Mouse (Mus musculus) CH12.LX (cell line): ENCODE measurements around the gene Flt3l. TPM values are rescaled to one million over a fixed set of nuclear protein-coding genes. Genes with fewer than 3 reads are reported as not detected.

Experiments used
- DNase-seq: peaks from one replicate; pipeline ENCODE4 v3.0.0-alpha.2; 2013; ENCODE audit errors: extremely low read depth
- H3K27ac ChIP-seq: 2 replicates; pipeline ENCODE4 v1.5.1; 2012; ENCODE audit warnings: low read depth, mild to moderate bottlenecking, control low read depth, moderate library complexity; ENCODE audit not compliant: insufficient read depth
- H3K27me3 ChIP-seq: replicated peaks from 2 replicates; pipeline ENCODE3; 2012; ENCODE audit warnings: inconsistent platforms
- H3K36me3 ChIP-seq, 2 experiments: replicated peaks in 1 of 2; 2 replicates each; pipeline versions ENCODE3 to v1.6.1; 2012; ENCODE audit warnings: inconsistent platforms in 1 of 2, low read length in 1 of 2, mild to moderate bottlenecking in 1 of 2, mixed read lengths in 1 of 2, moderate library complexity in 1 of 2; ENCODE audit not compliant: control insufficient read depth in 1 of 2, insufficient read depth in 1 of 2
- H3K4me1 ChIP-seq, 2 experiments: 2 replicates each; pipeline ENCODE4 v1.6.1; 2012; ENCODE audit warnings: inconsistent platforms in 1 of 2, moderate library complexity in 1 of 2; ENCODE audit not compliant: insufficient read depth in 2 of 2, control insufficient read depth in 1 of 2
- H3K4me2 ChIP-seq: 2 replicates; pipeline ENCODE4 v1.6.1; 2012; ENCODE audit warnings: low read depth, mild to moderate bottlenecking, control low read depth; ENCODE audit not compliant: poor library complexity, insufficient read depth, severe bottlenecking
- H3K4me3 ChIP-seq, 3 experiments: fragments of 150-350 bp in 1 of 3; sonication (generic) in 1 of 3; replicated peaks in 1 of 3; 2 replicates each; pipeline versions ENCODE3 to v1.5.1; 2011 to 2012; ENCODE audit warnings: low read depth in 2 of 3, low read length in 2 of 3, mild to moderate bottlenecking in 2 of 3, moderate library complexity in 2 of 3, control low read depth in 1 of 3, improper control_type of control experiment in 1 of 3, inconsistent platforms in 1 of 3, mixed read lengths in 1 of 3; ENCODE audit not compliant: poor library complexity in 1 of 3
- H3K79me2 ChIP-seq: replicated peaks from 2 replicates; pipeline ENCODE4 v1.6.1; 2012; ENCODE audit warnings: mild to moderate bottlenecking, moderate library complexity; ENCODE audit not compliant: control insufficient read depth, poor library complexity, insufficient read depth, severe bottlenecking; ENCODE audit errors: extremely low read depth
- H3K9ac ChIP-seq: 2 replicates; pipeline ENCODE4 v1.6.1; 2012; ENCODE audit warnings: low read depth, mild to moderate bottlenecking, control low read depth, moderate library complexity; ENCODE audit not compliant: insufficient read depth
- H3K9me3 ChIP-seq: replicated peaks from 2 replicates; pipeline ENCODE3; 2012; ENCODE audit warnings: low read length, inconsistent platforms, mixed read lengths
- BHLHE40 ChIP-seq: IDR thresholded peaks from 2 replicates; pipeline ENCODE4 v1.6.1; 2011; ENCODE audit warnings: mild to moderate bottlenecking, low read depth, low read length, improper control_type of control experiment
- CHD1 ChIP-seq: IDR thresholded peaks from 2 replicates; pipeline ENCODE4 v1.6.1; 2012; ENCODE audit warnings: low read depth, low read length, improper control_type of control experiment, inconsistent platforms
- CHD2 ChIP-seq: IDR thresholded peaks from 2 replicates; pipeline ENCODE4 v1.6.1; 2011; ENCODE audit warnings: low read length, improper control_type of control experiment
- CTCF ChIP-seq, 2 experiments: IDR thresholded peaks in 1 of 2; conservative IDR thresholded peaks in 1 of 2; 2 replicates each; pipeline ENCODE4 v1.5.1; 2011 to 2012; ENCODE audit warnings: low read depth in 2 of 2, low read length in 2 of 2, improper control_type of control experiment in 1 of 2, inconsistent platforms in 1 of 2, mild to moderate bottlenecking in 1 of 2, moderate library complexity in 1 of 2
- E2F4 ChIP-seq: IDR thresholded peaks from 2 replicates; pipeline ENCODE4 v1.6.1; 2011; ENCODE audit warnings: low read depth, low read length, improper control_type of control experiment; ENCODE audit not compliant: insufficient replicate concordance
- ELF1 ChIP-seq: IDR thresholded peaks from 2 replicates; pipeline ENCODE4 v1.6.1; 2014; ENCODE audit warnings: low read depth, mild to moderate bottlenecking, inconsistent platforms, low read length, improper control_type of control experiment
- EP300 ChIP-seq: IDR thresholded peaks from 2 replicates; pipeline ENCODE4 v1.6.1; 2011; ENCODE audit warnings: low read length, improper control_type of control experiment
- ETS1 ChIP-seq: conservative IDR thresholded peaks from 2 replicates; pipeline ENCODE4 v1.6.1; 2012; ENCODE audit warnings: low read depth, mild to moderate bottlenecking, inconsistent platforms, low read length, improper control_type of control experiment, moderate library complexity
- GABPA ChIP-seq: IDR thresholded peaks from 2 replicates; pipeline ENCODE4 v1.6.1; 2012; ENCODE audit warnings: low read depth, low read length, improper control_type of control experiment, inconsistent platforms; ENCODE audit not compliant: insufficient replicate concordance
- HCFC1 ChIP-seq: IDR thresholded peaks from 2 replicates; pipeline ENCODE4 v1.6.1; 2012; ENCODE audit warnings: low read depth, mild to moderate bottlenecking, inconsistent platforms, low read length, improper control_type of control experiment
- IRF4 ChIP-seq: IDR thresholded peaks from 2 replicates; pipeline ENCODE4 v1.6.1; 2014; ENCODE audit warnings: low read depth, mild to moderate bottlenecking, inconsistent platforms, low read length, improper control_type of control experiment
- JUN ChIP-seq: IDR thresholded peaks from 2 replicates; pipeline ENCODE4 v1.6.1; 2011; ENCODE audit warnings: low read depth, mild to moderate bottlenecking, low read length, improper control_type of control experiment, moderate library complexity; ENCODE audit not compliant: insufficient read depth
- JUND ChIP-seq: conservative IDR thresholded peaks from 2 replicates; pipeline ENCODE4 v1.6.1; 2011; ENCODE audit warnings: low read depth, low read length, improper control_type of control experiment
- KAT2A ChIP-seq: IDR thresholded peaks from 2 replicates; pipeline ENCODE4 v1.6.1; 2012; ENCODE audit warnings: low read length, improper control_type of control experiment, inconsistent platforms; ENCODE audit not compliant: insufficient replicate concordance
- MAFK ChIP-seq: IDR thresholded peaks from 2 replicates; pipeline ENCODE4 v1.6.1; 2011; ENCODE audit warnings: low read length, improper control_type of control experiment; ENCODE audit not compliant: insufficient replicate concordance
- MAX ChIP-seq: IDR thresholded peaks from 2 replicates; pipeline ENCODE4 v1.6.1; 2011; ENCODE audit warnings: low read length, improper control_type of control experiment
- MAZ ChIP-seq: IDR thresholded peaks from 2 replicates; pipeline ENCODE4 v1.6.1; 2012; ENCODE audit warnings: low read depth, mild to moderate bottlenecking, inconsistent platforms, low read length, improper control_type of control experiment, moderate library complexity
- MEF2A ChIP-seq: IDR thresholded peaks from 2 replicates; pipeline ENCODE4 v1.6.1; 2014; ENCODE audit warnings: low read depth, mild to moderate bottlenecking, inconsistent platforms, low read length, improper control_type of control experiment, borderline replicate concordance
- MXI1 ChIP-seq: IDR thresholded peaks from 2 replicates; pipeline ENCODE4 v1.6.1; 2011; ENCODE audit warnings: mild to moderate bottlenecking, low read depth, low read length, improper control_type of control experiment
- MYC ChIP-seq: IDR thresholded peaks from 2 replicates; pipeline ENCODE4 v1.6.1; 2011; ENCODE audit warnings: low read depth, mild to moderate bottlenecking, improper control_type of control experiment, low read length
- NELFE ChIP-seq: IDR thresholded peaks from 2 replicates; pipeline ENCODE4 v1.6.1; 2011; ENCODE audit warnings: low read depth, low read length, improper control_type of control experiment
- NRF1 ChIP-seq: IDR thresholded peaks from 2 replicates; pipeline ENCODE4 v1.6.1; 2014; ENCODE audit warnings: low read depth, mild to moderate bottlenecking, inconsistent platforms, low read length, improper control_type of control experiment, moderate library complexity
- PAX5 ChIP-seq: IDR thresholded peaks from 2 replicates; pipeline ENCODE4 v1.6.1; 2012; ENCODE audit warnings: low read length, inconsistent platforms, mixed read lengths
- POLR2A ChIP-seq: IDR thresholded peaks from 2 replicates; pipeline ENCODE4 v1.6.1; 2011; ENCODE audit warnings: low read depth, mild to moderate bottlenecking, improper control_type of control experiment, low read length
- POLR2AphosphoS2 ChIP-seq: IDR thresholded peaks from 2 replicates; pipeline ENCODE4 v1.6.1; 2011; ENCODE audit warnings: low read depth, low read length, improper control_type of control experiment
- RAD21 ChIP-seq: IDR thresholded peaks from 2 replicates; pipeline ENCODE4 v1.6.1; 2011; ENCODE audit warnings: low read depth, mild to moderate bottlenecking, low read length, improper control_type of control experiment, moderate library complexity
- RCOR1 ChIP-seq: conservative IDR thresholded peaks from 2 replicates; pipeline ENCODE4 v1.6.1; 2012; ENCODE audit warnings: low read depth, mild to moderate bottlenecking, inconsistent platforms, low read length, improper control_type of control experiment
- SIN3A ChIP-seq: IDR thresholded peaks from 2 replicates; pipeline ENCODE4 v1.6.1; 2012; ENCODE audit warnings: low read length, improper control_type of control experiment, inconsistent platforms
- SMC3 ChIP-seq: IDR thresholded peaks from 2 replicates; pipeline ENCODE4 v1.6.1; 2011; ENCODE audit warnings: low read depth, low read length, improper control_type of control experiment
- TBP ChIP-seq: conservative IDR thresholded peaks from 2 replicates; pipeline ENCODE4 v1.6.1; 2011; ENCODE audit warnings: low read depth, low read length, improper control_type of control experiment
- TCF12 ChIP-seq: IDR thresholded peaks from 2 replicates; pipeline ENCODE4 v1.6.1; 2014; ENCODE audit warnings: low read depth, mild to moderate bottlenecking, inconsistent platforms, low read length, improper control_type of control experiment
- UBTF ChIP-seq: IDR thresholded peaks from 2 replicates; pipeline ENCODE4 v1.6.1; 2012; ENCODE audit warnings: low read depth, mild to moderate bottlenecking, inconsistent platforms, low read length, improper control_type of control experiment, moderate library complexity
- USF1 ChIP-seq: IDR thresholded peaks from 2 replicates; pipeline ENCODE4 v1.6.1; 2014; ENCODE audit warnings: low read depth, mild to moderate bottlenecking, inconsistent platforms, low read length, improper control_type of control experiment
- USF2 ChIP-seq: conservative IDR thresholded peaks from 2 replicates; pipeline ENCODE4 v1.6.1; 2011; ENCODE audit warnings: low read depth, low read length, improper control_type of control experiment
- ZC3H11A ChIP-seq: IDR thresholded peaks from 2 replicates; pipeline ENCODE4 v1.6.1; 2012; ENCODE audit warnings: low read depth, mild to moderate bottlenecking, inconsistent platforms, low read length, improper control_type of control experiment
- ZKSCAN1 ChIP-seq: IDR thresholded peaks from 2 replicates; pipeline ENCODE4 v1.6.1; 2012; ENCODE audit warnings: low read depth, inconsistent platforms, low read length, improper control_type of control experiment, borderline replicate concordance
- ZMIZ1 ChIP-seq: IDR thresholded peaks from 2 replicates; pipeline ENCODE4 v1.6.1; 2012; ENCODE audit warnings: low read depth, mild to moderate bottlenecking, inconsistent platforms, low read length, improper control_type of control experiment
- ZNF384 ChIP-seq: IDR thresholded peaks from 2 replicates; pipeline ENCODE4 v1.6.1; 2012; ENCODE audit warnings: low read depth, low read length, improper control_type of control experiment, inconsistent platforms
- dilution Hi-C: fragments of 300-500 bp; cut with MboI; formaldehyde crosslinking; loops from 2 replicates; pipeline ENCODE4 v1.14.3; 2020; ENCODE audit warnings: low sequenced_read_pairs; ENCODE audit not compliant: extremely low pct_unique_long_range_greater_than_20kb, extremely low pct_ligation_motif_present
- in situ Hi-C: fragments of 300-500 bp; cut with MboI; formaldehyde crosslinking; loops from 3 replicates; pipeline ENCODE4 v1.14.3; 2019; ENCODE audit warnings: low sequenced_read_pairs, low pct_ligation_motif_present, low pct_unique_long_range_greater_than_20kb, mixed read lengths
- polyA plus RNA-seq: library from polyadenylated mRNA; unstranded; fragments of >175 nt; gene quantifications from 2 replicates; pipeline ENCODE4 v1.2.1, GENCODE M21; 2012; ENCODE audit warnings: low read depth; ENCODE audit not compliant: insufficient read length
- total RNA-seq, 2 experiments: library from RNA; depleted of rRNA; stranded (reverse); fragments of 300-350 nt in 1 of 2; fragments of >200 nt in 1 of 2; gene quantifications; 2 replicates each; pipeline ENCODE4 v1.2.3; 2012 to 2014

Gene Flt3l
- total and polyA plus RNA-seq, 3 experiments = 4.6 to 14.9 (median 4.9) TPM

DNA sequence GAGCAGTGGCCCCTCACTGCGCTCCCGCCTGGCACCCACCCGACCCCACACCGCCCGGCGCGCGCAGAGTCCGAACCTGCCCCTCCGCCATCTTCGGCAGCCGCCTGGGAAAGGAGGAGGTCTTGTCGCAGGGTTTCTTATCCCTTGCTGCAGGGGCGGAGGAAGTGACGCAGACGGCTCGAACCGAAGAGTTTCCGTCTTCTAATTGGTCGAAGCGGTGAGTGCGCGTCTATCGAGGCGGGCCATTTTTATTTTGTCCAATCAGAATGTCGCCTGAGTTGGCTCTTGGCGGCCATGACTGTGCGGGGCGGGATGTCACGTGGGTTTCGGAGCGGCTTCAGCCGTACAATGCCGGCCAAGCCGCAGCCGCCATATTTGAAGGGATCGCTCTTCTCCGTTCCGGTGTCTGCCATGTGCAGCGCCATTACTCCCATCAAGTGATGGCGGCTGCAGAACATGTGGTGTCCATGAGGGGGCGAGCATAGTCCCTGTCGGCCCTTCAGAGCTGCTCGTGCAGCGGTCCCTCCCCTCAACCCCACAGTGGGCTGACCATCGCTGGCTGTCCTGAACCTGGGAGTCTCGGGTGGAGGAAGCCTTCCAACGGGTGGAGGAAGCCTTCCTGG is 7.5 kb downstream of the Flt3l start, which contains the start of gene Rpl13a:
Gene Rpl13a (minus strand): TSS at position 138 of the 623 bp plus-strand sequence.
- H3K27me3 ChIP-seq = no peaks in the 10 kb centered on the region

DNA sequence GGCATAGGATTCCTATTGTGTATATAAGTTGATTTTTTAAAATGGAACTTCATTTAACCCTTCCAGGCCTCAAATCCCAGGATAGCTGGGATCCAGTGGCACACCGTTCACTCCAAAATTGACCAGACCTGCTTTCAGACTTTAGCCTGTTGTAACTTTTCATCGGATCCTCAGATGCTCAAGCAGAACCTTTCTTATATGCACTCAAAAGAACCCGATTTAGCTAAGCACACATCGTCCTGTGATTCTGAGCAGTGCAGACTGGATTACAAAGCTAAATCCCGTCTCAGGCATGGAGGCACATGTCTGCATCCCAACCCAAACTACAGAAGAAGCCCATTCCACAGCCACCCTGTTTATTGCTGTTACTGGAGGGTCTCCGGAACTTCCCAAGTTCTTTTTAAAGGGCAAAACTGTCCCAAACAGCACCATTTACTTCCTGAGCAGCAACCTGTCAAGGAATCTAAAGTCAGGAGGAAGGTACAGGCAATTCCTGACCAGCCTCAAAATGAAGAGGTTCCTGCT is 8.5 kb downstream of the Flt3l start:
- in situ Hi-C loops = loop anchor here (5.0 kb wide), 1 partner anchor 45 kb away; no protein-coding TSS in a partner anchor
- H3K9ac ChIP-seq = peak overlapping the region; percentile 100
- H3K27ac ChIP-seq = peak overlapping the region; percentile 93
- peaks cover 25 to 52% of the 10 kb centered on the region in 2 experiments for H3K36me3 ChIP-seq
- H3K4me1 ChIP-seq = peaks cover 10 to 22% of the 10 kb centered on the region in 2 experiments
- 0 out of 2 replicates have a peak overlapping the region, but pooled peaks have one; percentile 68 for H3K4me2 ChIP-seq
- TF ChIP-seq JUN (no peak), CHD2 (0 out of 2 replicates have a peak, but pooled peaks have one; percentile 1), TBP (peak; percentile 34; the same call in 1 of the 2 replicates)
- TF ChIP-seq, all 38 proteins: peak for 2
- H3K27me3 ChIP-seq = no peaks in the 10 kb centered on the region
- peak overlapping the region; percentile 93 to 100 (median 94) for H3K4me3 ChIP-seq
- DNase-seq = no peak
- peaks cover 41% of the 10 kb centered on the region for H3K79me2 ChIP-seq
- dilution Hi-C loops = no loop called here
- no peaks in the 10 kb centered on the region for H3K9me3 ChIP-seq

More for the DNA sequence above, 7.5 kb downstream of the Flt3l start, which contains the start of gene Rpl13a:
- dilution Hi-C loops = no loop called here
- Histone ChIP-seq H3K36me3 (peaks cover 21 to 52% of the 10 kb centered on the region in 2 experiments), H3K9me3 (peaks cover 3% of the 10 kb centered on the region), H3K79me2 (peaks cover 33% of the 10 kb centered on the region), H3K27ac (peak within 1 kb of the TSS; percentile 93), H3K4me3 (peak within 1 kb of the TSS; percentile 93 to 100 (median 94)), H3K9ac (peak within 1 kb of the TSS; percentile 100), H3K4me1 (peaks cover 8 to 20% of the 10 kb centered on the region in 2 experiments), H3K4me2 (peak within 1 kb of the TSS; percentile 68)
- peak; percentile 99 for DNase-seq
- TF ChIP-seq GABPA = no peak
- TF ChIP-seq CTCF (conservative IDR thresholded peaks at IDR 0.05 in 1 of 2, IDR thresholded peaks at IDR 0.05 in 1 of 2; ENCODE audit: low read depth in 2 of 2, low read length in 2 of 2) = peak; percentile 10 to 80; a peak in 2 of 4 replicates
- TF ChIP-seq TCF12 = peak; percentile 96
- TF ChIP-seq MAZ = peak; percentile 56
- peak; percentile 83 for TF ChIP-seq RCOR1
- 0 out of 2 replicates have a peak, but pooled peaks have one; percentile 33 for TF ChIP-seq E2F4
- no peak for TF ChIP-seq JUN
- peak; percentile 88 for TF ChIP-seq HCFC1
- peak; percentile 51; the same call in 1 of the 2 replicates for TF ChIP-seq MEF2A
- 0 out of 2 replicates have a peak, but pooled peaks have one; percentile 13 for TF ChIP-seq ETS1
- TF ChIP-seq MAX = peak; percentile 99
- peak; percentile 86 for TF ChIP-seq USF2
- no peak for TF ChIP-seq ZNF384
- peak; percentile 97 for TF ChIP-seq POLR2A
- no peak for TF ChIP-seq MAFK
- peak; percentile 79 for TF ChIP-seq ELF1
- peak; percentile 96 for TF ChIP-seq MXI1
- TF ChIP-seq MYC = peak; percentile 99
- peak; percentile 56 for TF ChIP-seq SMC3
- TF ChIP-seq ZKSCAN1 = no peak
- TF ChIP-seq RAD21 = peak; percentile 36
- TF ChIP-seq KAT2A = peak; percentile 75; the same call in 1 of the 2 replicates
- no peak for TF ChIP-seq PAX5
- peak; percentile 81 for TF ChIP-seq SIN3A
- no peak for TF ChIP-seq EP300
- peak; percentile 92 for TF ChIP-seq USF1
- TF ChIP-seq BHLHE40 = peak; percentile 83
- peak; percentile 98 for TF ChIP-seq NELFE
- TF ChIP-seq POLR2AphosphoS2 = peak; percentile 96
- peak; percentile 38; the same call in 1 of the 2 replicates for TF ChIP-seq UBTF
- TF ChIP-seq CHD2 = peak; percentile 82
- TF ChIP-seq NRF1 = peak; percentile 82
- no peak for TF ChIP-seq JUND
- peak; percentile 96 for TF ChIP-seq TBP
- peak; percentile 68; the same call in 1 of the 2 replicates for TF ChIP-seq IRF4
- no peak for TF ChIP-seq ZC3H11A
- TF ChIP-seq ZMIZ1 = peak; percentile 95
- TF ChIP-seq CHD1 = peak; percentile 29; the same call in 1 of the 2 replicates
- in situ Hi-C loops = loop anchor here (5.0 kb wide), 1 partner anchor 46 kb away; no protein-coding TSS in a partner anchor
